Mouse (Mus musculus) erythroblast, embryonic 14.5 days (primary cell): ENCODE measurements around the gene Limk2.

Experiments used
- GATA1 ChIP-seq: IDR thresholded peaks from 2 replicates; pipeline ENCODE4 v1.6.1; 2012; ENCODE audit warnings: low read length, inconsistent platforms, mixed read lengths
- TAL1 ChIP-seq: IDR thresholded peaks from 3 replicates; pipeline ENCODE4 v1.6.1; 2012; ENCODE audit warnings: low read length, inconsistent platforms, mixed read lengths

DNA sequence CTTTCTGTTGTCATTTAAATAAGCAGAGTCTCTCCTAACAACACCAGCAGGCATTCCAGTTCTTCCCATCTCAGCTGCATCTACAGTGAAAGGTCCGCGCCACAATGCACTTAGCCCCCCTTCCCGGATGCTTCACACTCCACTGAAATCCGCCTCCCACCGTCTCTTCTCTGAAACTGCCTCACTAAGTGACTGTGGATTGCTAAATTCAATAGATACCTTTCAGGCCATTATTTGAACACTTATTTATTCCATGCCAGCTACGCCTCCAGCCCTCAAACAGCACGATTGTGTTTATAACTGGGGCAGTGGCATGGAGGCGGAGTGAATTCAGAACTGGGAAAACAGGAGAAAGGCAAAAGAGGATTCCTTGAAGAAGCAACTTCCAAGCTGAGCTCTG lies 12.4 kb downstream of the Limk2 start:
- TF ChIP-seq TAL1 (no peak), GATA1 (no peak)
